Mouse (Mus musculus): ENCODE measurements around the gene Zbtb6.

The Zbtb6 gene

GRCm38 (mm10) chr2:37442611-37443591 is at the start of gene Zbtb6, which contains the start of the genes Zbtb26 and Rabgap1:
TSS of gene Zbtb6 (minus strand) at chr2:37443171.
TSS of gene Zbtb26 (minus strand) at chr2:37443135.
TSS of gene Rabgap1 (plus strand) at chr2:37443279.
- DNase-seq (ENCODE audit: extremely low read depth, low read depth): peak; percentile 93

- DNase-seq (ENCODE audit: extremely low read depth, low read depth): no peak
Observed at GRCm38 (mm10) chr2:37488956-37489355, 46.0 kb upstream of the Zbtb6 start.

GRCm38 (mm10) chr2:37486408-37486807 is 43.4 kb upstream of the Zbtb6 start:
- no peak for DNase-seq (ENCODE audit: extremely low read depth, low read depth)

DNA sequence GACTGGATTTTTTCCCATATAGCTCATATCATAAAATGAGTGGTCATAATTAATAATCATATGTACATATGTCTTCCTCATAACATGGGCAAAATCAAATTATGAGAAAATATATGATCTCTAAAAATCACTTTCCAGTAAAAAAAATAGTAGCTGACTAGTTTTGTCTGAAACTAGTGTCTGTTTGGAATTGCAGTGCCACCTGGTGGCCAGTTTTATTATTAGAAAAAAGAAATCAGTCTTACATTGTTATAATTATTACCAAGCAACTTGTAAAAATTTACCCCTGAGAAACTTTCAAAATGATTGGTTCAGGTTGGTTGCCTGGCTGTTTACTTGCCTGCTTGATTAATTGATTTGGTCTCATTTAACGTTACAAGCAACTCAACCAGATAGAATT is 42.4 kb upstream of the Zbtb6 start:
- DNase-seq (ENCODE audit: extremely low read depth, low read depth): peak; percentile 51

DNA sequence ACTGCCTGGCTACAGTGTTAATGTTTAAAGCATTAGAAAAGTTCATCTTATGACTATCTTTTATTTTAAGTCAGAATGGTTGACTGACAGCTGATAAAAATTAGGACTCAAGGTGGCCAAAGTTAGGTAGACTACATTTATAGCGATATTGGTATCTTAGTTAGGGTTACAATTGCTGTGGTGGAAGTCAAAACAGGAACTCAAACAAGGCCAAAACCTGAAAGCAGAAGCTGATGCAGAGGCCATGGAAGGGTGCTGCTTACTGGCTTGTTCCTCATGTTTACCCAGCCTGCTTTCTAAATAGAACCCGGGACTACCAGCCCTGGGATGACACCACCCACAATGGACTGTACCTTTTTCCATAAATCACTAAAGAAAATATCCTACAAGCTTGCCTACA is 41.2 kb upstream of the Zbtb6 start:
- DNase-seq (ENCODE audit: extremely low read depth, low read depth): peak; percentile 60

GRCm38 (mm10) chr2:37480039-37480438 is 37.1 kb upstream of the Zbtb6 start:
- no peak for DNase-seq (ENCODE audit: extremely low read depth, low read depth)

- DNase-seq (ENCODE audit: extremely low read depth, low read depth): peak; percentile 25
Observed at GRCm38 (mm10) chr2:37479559-37479958, 36.6 kb upstream of the Zbtb6 start.

DNA sequence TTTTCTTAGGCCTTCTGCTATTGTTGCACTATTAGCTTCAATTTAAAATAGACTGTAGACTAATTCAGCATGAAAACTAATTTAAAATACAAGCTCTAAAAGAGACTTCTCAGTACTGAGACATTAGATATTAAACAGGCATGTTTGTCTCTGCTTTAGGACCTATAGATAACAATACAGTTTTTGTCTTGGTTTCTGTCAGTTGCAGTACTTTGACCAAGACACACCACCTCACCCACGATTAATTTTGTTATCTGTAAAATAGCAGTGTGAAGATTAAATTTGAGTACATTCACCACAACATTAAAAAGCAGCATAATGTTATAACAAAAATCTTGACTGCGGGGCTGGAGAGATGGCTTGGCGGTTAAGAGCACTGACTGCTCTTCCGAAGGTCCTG is 23.3 kb upstream of the Zbtb6 start:
- DNase-seq (ENCODE audit: extremely low read depth, low read depth): no peak

DNA sequence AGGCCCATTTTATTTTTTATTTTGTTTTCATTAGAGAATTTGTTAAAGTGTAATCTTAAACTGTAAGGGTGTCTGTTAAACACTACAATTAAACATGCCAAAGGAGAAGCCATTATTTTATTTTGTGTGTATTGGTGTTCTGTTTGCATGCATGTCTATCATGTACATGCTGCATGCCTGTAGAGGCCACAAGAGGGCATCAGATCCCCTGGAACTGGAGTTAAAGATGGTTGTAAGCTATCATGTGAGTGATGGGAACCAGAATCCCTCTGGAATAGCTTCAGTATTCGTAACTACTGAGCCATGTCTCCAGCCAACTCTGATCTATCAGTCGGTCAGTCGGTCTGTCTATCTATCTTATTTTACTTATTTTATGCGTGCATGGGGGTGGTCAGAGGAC is 17.7 kb upstream of the Zbtb6 start:
- DNase-seq (ENCODE audit: extremely low read depth, low read depth): no peak

- no peak for DNase-seq (ENCODE audit: extremely low read depth, low read depth)
Observed at GRCm38 (mm10) chr2:37452376-37452760, 9.4 kb upstream of the Zbtb6 start.

- peak; percentile 88 for DNase-seq (ENCODE audit: extremely low read depth, low read depth)
Observed at GRCm38 (mm10) chr2:37451667-37452375, 8.8 kb upstream of the Zbtb6 start.

- DNase-seq (ENCODE audit: extremely low read depth, low read depth): no peak
Observed at GRCm38 (mm10) chr2:37431609-37432008, 11.4 kb downstream of the Zbtb6 start.

DNA sequence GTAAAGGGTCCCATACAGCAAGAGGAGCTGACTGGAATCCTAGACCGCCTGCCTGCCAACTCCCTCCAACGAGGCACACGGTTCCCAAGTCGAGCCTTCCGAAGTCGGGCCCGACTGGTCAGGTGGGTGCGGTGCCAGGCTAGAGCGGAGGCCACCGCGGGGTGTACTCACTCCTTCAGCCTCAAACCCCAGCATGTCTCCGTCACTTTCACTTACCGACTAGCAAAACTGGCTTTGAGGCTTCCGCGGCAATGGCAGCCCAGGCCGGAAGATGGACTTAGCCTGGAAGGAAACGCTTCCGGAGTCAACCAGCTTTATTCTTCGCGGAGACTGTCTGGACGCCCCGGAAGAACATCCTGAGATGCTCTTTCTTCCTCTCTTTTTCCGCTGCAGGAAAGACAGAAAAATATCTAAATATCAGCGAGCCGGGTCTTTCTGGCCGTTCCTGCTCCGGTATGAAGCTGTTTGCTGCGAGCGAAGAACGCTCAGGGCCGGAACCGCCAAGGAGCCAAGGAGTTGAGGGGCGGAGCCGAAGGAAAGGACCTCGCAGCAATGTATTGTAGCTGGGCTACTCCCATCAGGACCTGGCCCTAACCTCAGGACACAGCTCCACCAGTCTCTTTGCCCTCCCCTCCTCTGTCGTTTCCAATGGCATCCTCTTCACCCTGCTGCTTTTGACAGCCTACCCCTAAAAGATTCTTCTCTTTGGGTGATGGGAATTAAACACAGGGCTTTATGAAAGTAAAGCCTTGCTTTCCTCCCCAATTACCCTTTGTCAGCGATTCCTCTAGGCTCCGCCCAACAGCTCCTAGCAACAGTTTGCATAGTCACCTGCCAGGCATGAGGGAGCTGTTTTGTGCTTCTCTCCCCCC is 12.1 kb downstream of the Zbtb6 start:
- peak; percentile 94 for DNase-seq (ENCODE audit: extremely low read depth, low read depth)

DNA sequence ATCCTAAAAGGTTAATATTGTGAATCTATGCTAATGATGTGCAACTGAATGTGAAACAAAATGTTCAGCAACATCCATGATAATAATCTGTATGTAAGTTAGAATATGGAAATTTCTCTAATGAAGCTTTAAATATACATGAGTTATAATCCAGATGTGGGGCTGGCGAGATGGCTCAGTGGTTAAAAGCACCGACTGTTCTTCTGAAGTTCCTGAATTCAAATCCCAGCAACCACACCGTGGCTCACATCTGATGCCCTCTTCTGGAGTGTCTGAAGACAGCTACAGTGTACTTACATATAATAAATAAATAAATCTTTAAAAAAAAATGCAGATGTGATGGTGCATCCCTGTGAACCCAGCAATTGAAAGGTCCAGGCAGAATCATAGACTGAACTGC is 19.3 kb downstream of the Zbtb6 start:
- peak; percentile 44 for DNase-seq (ENCODE audit: extremely low read depth, low read depth)

- peak; percentile 97 for DNase-seq (ENCODE audit: extremely low read depth, low read depth)
Observed at GRCm38 (mm10) chr2:37422306-37423304, 20.4 kb downstream of the Zbtb6 start, which contains the start of gene Rc3h2. TSS of gene Rc3h2 (minus strand) at chr2:37422903.

GRCm38 (mm10) chr2:37421903-37422302 is 21.1 kb downstream of the Zbtb6 start:
- peak; percentile 30 for DNase-seq (ENCODE audit: extremely low read depth, low read depth)

- no peak for DNase-seq (ENCODE audit: extremely low read depth, low read depth)
Observed at GRCm38 (mm10) chr2:37395539-37395938, 47.4 kb downstream of the Zbtb6 start.

GRCm38 (mm10) chr2:37382921-37383320 is 60.0 kb downstream of the Zbtb6 start:
- no peak for DNase-seq (ENCODE audit: extremely low read depth, low read depth)

DNA sequence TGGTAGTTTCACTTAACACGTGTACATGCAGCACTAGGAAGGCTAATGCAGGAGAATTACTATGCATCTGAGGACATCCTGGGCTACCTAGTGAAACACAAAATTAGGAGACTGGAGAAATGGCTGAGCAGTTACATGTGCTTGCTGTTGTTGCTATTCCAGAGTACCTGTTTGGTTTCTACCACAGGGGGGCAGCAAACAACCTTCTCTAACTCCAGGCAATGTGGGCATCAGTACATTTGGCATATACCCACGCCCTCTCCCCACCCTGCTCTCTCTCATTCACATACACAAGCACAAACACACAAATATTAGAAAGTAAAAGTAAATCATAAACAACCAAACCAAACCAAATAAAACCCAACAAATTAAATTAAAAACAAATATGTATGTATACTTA is 62.8 kb downstream of the Zbtb6 start:
- peak; percentile 48 for DNase-seq (ENCODE audit: extremely low read depth, low read depth)

DNA sequence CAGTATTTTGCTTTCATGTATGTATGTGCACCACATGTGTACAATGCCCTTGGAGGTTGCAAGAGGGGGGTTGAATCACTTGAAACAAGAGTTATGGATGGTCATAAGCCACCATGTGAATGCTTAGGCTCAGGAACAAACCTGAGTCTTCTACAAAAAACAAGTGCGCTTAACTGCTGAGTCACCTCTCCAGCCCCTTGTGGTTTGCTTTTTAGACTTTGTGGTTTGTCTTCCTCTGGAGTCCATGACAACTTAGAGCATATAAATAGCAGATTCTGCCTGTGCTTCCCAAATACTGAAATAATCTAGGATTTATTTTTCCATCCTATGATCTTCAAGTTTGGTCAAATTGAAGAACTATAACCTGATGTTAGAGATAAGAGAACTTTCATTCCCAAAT is 67.0 kb downstream of the Zbtb6 start:
- DNase-seq (ENCODE audit: extremely low read depth, low read depth): peak; percentile 92
